Mouse (Mus musculus) B cell, adult 2 months (primary cell): ENCODE data around the gene Shisa4.

Experiments used
- DNase-seq, 2 experiments: peaks; one replicate each; pipeline ENCODE4 v3.0.0; 2022

The Shisa4 gene

DNA sequence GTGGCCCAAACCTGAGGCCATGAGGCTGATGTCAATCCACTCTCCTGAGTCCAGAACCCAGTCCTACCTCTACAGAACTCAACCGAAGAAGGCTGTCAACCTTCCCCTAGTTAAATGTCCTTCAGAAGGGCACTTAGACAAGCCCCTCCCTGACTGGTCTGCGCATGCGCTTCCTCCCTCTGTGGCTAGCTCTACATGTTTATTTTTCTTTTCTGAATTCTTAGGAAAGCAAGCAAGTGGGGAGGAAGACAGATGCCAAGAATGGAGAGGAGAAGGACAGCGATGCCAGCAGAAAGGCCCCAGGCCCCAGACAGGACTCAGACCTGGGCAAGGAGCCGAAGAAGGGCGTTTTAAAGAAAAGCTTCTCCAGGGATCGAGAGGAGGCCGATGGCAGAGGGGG is 11.6 kb downstream of the Shisa4 start:
- DNase-seq: no peak

GRCm38 (mm10) chr1:135362115-135362514 is 12.9 kb downstream of the Shisa4 start:
- no peak for DNase-seq

DNA sequence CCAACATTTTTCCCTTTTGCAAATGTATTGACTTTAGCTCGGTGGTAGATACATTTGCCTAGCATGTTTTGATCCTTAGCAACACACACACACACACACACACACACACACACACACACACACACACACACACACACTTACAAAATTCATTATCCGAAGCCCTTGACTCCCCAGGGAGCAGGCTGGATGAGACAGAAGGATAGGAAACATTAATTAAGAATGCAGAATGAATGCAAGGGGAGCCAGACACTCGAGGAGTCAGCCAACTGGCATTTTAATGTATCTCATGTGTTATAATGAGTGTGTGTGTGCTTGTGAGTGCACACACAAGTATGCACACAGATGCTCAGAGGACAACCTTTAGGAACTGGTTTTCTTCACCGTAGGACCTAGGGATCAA is 13.5 kb downstream of the Shisa4 start:
- no peak for DNase-seq

DNA sequence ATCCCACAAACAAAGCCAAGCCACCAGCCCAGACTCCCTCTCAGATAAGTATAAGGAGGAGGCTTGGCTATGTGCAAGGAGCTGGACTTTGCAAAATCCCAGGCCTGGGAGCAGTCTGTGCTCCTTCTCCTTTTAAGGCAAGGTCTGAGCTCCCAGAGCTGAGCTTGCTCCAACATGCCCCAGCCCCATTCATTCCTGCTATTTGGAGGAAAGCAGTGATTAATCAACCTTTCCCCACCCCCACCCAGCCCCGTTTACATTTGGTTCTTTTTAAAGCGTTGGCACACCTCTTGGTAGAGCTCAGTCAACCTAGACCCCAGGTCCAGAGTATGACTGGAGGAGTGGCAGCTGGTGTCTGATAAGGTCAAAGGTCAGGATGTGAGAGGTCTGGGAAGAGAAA is 16.0 kb downstream of the Shisa4 start:
- DNase-seq: no peak

DNA sequence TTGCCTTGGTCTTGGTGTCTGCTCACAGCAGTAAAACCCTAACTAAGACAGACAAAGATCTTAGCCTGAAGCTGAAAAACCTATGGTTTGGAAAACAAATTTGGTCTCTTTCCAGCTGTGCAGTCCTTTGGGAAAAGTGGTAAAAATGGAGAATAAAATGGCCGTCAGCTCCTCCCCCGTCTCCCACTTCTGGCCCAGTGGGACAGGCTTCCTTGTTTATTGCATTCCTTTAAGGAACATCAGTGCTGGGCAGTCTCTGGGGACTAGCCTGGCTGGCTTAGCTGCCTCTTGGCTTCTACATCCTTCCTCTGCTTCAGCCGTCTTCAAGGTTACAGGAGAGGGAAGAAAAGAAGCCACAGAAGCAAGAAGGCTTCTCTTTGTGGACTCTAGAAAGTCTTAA is 23.1 kb downstream of the Shisa4 start:
- no peak for DNase-seq

DNA sequence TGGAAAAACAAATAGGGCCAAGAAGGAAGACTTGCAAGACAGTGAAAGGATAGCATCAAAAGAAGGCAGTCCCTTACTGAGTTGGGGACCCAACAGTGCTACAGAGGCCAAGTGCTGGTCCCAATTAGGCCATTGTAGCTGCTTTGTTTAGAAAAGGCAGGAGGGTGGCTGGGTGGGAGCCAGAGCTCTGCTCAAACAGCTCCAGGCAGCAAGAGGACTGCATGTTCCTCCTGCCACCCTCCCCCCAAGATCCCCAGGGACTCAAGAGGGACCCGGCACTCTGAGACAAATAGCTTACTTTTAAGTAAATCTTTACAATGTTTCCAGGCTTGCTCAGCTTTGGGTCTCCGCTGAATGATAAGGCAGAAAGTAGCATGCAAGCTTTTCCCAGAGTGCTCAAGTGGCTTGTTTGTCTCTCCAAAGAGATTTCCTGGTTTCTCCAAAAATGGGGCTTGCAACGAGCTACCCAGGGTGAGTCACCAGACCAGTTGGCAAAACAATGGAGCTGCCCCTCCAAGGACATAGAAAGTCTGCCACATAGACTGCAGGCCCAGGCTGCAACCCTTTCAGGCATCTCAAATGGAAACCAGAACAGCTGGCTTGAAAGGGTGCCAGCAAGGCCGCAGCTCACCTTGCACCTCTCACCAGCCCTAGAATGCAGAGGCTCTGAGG is 27.4 kb downstream of the Shisa4 start:
- DNase-seq: no peak

GRCm38 (mm10) chr1:135346891-135347290 is 28.1 kb downstream of the Shisa4 start:
- no peak for DNase-seq

GRCm38 (mm10) chr1:135344026-135344425 is 31.0 kb downstream of the Shisa4 start:
- DNase-seq: no peak

GRCm38 (mm10) chr1:135341947-135342346 is 33.1 kb downstream of the Shisa4 start:
- DNase-seq: no peak

- no peak for DNase-seq
Measured at GRCm38 (mm10) chr1:135330578-135330977, 44.5 kb downstream of the Shisa4 start.

DNA sequence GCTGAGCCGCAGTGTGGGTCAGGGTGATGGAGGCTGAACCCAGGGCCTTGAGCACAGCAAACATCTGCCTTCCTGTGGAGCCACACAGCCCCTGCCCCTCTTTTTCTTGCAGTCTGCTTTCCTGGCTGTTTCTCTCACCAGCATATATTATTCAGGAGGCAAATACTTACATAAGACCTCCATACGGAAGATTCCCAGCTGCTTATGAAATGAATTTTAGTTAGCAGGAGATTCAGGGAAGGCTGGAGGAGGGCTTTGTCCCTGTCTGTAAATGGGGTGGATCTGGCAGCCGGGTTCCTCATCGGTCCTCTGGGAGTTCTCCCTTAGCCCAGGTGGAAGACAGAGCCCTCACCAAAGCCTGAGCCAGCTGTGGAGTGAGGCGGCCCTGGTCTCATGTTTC is 46.7 kb downstream of the Shisa4 start:
- DNase-seq: no peak

GRCm38 (mm10) chr1:135325934-135326333 is 49.1 kb downstream of the Shisa4 start:
- no peak for DNase-seq

- no peak for DNase-seq
Measured at GRCm38 (mm10) chr1:135324571-135324970, 50.5 kb downstream of the Shisa4 start, which contains the start of gene Lmod1. Lmod1 (plus strand) TSS chr1:135324807.

DNA sequence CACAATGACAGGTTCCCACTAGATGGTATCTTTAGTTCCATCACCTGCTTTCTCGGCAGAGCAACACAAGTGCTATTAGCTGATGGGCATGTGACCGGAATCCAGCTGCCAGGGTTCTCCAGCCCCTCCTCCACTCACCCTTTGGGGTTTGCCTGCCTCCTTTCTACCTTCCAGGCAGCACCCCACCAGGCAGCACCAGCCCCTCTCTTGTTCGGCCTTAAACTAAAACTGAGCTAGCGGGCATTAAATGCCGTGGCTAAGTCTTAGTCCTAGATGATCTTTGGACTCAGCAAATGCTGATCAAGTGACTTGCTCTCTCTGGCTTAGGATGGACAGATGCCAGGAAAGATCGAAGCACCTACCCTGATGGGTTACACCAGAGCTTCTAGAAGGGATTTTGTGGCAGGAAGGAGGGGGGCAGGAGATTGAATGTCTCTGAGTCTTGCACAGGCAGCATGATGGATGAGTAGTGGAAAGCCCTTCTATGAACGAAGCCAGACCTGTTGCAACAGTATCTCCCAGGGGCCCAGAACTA is 51.6 kb downstream of the Shisa4 start:
- no peak for DNase-seq
